Mouse (Mus musculus): ENCODE measurements around the gene Pax8. TPM values are rescaled to one million over a fixed set of nuclear protein-coding genes. Genes with fewer than 3 reads are reported as not detected.
A peak's percentile ranks its signal among the peaks of the same experiment; 100 is the strongest.

Gene Pax8
- 0.43 and 0.56 TPM in 2 replicates for polyA plus RNA-seq (2016; fragmentation: Nextera tagmentation; extraction: Ambion mirVana)

DNA sequence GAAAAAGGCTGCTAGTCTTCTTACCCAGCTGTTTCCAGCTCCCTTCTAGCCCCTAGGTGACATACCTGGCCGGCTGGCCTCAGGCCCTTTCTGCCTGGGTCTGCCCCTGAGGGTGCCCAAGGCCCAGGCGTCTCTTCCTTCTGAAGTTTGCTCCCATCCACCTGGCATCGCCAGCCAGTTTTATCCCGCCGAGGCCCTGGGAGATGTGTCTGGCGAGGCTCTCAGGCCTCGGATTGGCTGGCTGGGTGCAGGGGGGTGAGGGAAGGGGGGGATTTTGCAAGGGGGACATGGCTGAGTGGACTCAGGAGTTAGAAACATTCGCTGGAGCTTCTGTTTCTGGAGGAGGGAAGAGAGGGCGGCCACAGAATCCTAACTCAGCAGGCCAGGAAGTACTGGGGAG is at the start of gene Pax8:
TSS of gene Pax8 (minus strand) at position 180 of the 400 bp plus-strand sequence.
- WGBS: 11% methylated on average over 9 of the region's 9 CpGs
- H3K36me3 ChIP-seq (replicated peaks): no peaks in the 10 kb centered on the region
- H3K4me1 ChIP-seq: peaks cover 50% of the 10 kb centered on the region
- no peak for DNase-seq (ENCODE audit: extremely low spot score, low spot score)
- H3K9me3 ChIP-seq: no peaks in the 10 kb centered on the region
- H3K27ac ChIP-seq: no peak within 1 kb of the TSS
- peaks cover 94% of the 10 kb centered on the region for H3K27me3 ChIP-seq (ENCODE audit: poor library complexity, severe bottlenecking)
- peak within 1 kb of the TSS; percentile 48 for H3K4me3 ChIP-seq

DNA sequence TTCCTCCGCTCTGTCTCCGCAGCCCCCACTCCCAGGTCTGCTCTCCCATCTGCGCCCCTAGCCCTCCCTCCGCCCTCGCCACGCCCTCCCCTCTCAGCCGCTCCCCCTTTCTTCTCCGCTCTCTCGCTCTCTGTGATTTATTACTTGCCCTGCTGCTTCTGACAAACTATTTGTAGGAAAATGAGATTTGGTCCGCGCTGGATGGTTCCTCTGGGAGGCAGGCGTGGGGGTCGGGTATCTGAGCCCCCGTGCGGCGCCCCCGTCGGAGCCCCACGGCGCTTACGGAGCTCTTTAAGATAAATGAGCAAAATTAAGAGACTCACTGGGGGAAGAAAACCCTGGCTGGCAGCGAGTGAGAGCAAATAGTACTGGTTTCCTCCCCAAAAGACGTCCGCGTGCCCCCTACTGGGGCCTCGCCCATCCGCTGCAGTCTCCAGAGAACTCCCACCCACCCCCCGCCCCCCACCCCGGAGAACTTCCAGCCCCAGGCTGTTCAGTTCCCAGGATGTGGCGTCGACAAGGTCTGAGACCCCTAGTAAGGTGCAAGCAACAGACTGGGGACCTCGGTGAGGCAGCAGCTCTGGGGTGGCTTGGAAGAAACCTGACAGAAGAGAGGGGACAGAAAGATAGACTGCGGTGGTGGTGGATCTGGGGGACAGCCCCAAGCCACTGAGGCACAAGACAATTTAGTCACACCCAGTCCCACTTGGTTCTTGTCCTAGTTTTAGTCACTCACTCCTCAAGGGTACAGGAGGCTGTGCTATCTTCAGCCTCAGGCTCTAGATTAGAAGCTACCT is 46.2 kb upstream of the Pax8 start:
- under 1% methylated on average over 33 of the region's 33 CpGs for WGBS
- H3K36me3 ChIP-seq (replicated peaks): no peaks in the 10 kb centered on the region
- peak overlapping the region; percentile 62 for H3K4me3 ChIP-seq
- peaks cover 15% of the 10 kb centered on the region for H3K4me1 ChIP-seq
- no peaks in the 10 kb centered on the region for H3K9me3 ChIP-seq
- DNase-seq (ENCODE audit: extremely low spot score, low spot score): peak; percentile 71
- H3K27ac ChIP-seq: peak overlapping the region; percentile 83
- H3K27me3 ChIP-seq (ENCODE audit: poor library complexity, severe bottlenecking): peaks cover 39% of the 10 kb centered on the region

GRCm38 (mm10) chr2:24520576-24521272 is 45.3 kb upstream of the Pax8 start:
- Histone ChIP-seq H3K4me3 (peak overlapping the region; percentile 62), H3K27me3 (ENCODE audit: poor library complexity, severe bottlenecking) (peaks cover 39% of the 10 kb centered on the region), H3K27ac (peak overlapping the region; percentile 83), H3K36me3 (replicated peaks) (no peaks in the 10 kb centered on the region), H3K9me3 (no peaks in the 10 kb centered on the region), H3K4me1 (peaks cover 15% of the 10 kb centered on the region)
- WGBS: 41% methylated on average over 9 of the region's 9 CpGs
- DNase-seq (ENCODE audit: extremely low spot score, low spot score): no peak

DNA sequence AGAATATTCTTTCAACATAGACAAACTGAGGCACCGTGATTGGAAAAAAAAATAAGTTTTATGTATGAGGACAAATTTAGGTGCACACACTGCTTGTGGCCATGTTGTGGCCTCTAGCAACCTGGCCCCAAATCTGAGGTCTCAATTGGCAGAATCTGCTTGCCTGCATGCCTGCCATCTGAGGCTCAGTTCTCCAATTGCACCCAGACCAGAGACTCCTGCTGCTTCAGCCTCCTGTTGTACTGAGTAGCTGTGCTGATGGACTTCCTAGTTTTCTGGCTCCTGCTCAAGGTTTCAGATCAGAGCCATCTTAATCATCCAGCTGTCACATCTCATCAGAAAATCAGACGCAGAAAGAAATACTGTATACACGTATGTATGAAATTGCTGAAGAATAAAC is 41.5 kb upstream of the Pax8 start:
- Histone ChIP-seq H3K4me3 (no peak overlapping the region), H3K4me1 (peaks cover 12% of the 10 kb centered on the region), H3K9me3 (no peaks in the 10 kb centered on the region), H3K27me3 (ENCODE audit: poor library complexity, severe bottlenecking) (peaks cover 20% of the 10 kb centered on the region), H3K36me3 (replicated peaks) (no peaks in the 10 kb centered on the region), H3K27ac (no peak overlapping the region)
- 90% methylated on average over 3 of the region's 3 CpGs for WGBS
- no peak for DNase-seq (ENCODE audit: extremely low spot score, low spot score)

GRCm38 (mm10) chr2:24507359-24507758 is 32.0 kb upstream of the Pax8 start:
- H3K27me3 ChIP-seq (ENCODE audit: poor library complexity, severe bottlenecking): peaks cover 29% of the 10 kb centered on the region

DNA sequence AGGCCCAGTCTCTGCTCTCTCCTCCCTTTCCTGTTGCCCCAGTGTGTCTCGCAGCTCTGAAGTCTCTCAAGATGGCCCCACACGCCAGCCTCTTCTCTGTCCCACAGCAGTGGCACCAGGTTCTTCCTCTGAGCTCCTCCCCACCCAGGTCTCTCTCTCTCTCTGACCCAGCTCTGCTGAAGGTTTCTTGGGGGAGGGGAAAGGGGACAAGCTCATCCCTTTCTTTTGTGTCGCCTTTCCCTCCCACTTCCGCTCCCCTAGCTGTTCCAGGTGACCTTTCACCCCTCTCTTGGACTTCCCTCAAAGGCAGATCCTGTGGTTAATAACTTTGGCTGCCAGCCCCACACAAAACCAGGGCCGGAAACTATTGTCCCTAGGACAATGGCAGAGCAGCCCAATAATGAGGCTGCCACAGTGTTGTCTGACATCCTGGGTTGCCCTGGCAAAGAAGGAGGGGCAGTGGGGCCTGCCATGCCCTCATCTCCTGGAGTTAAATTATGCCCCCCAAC is 27.6 kb upstream of the Pax8 start:
- peak; percentile 65 for DNase-seq (ENCODE audit: extremely low spot score, low spot score)
- no peaks in the 10 kb centered on the region for H3K9me3 ChIP-seq
- peak overlapping the region; percentile 69 for H3K27ac ChIP-seq
- WGBS: 22% methylated on average over 5 of the region's 5 CpGs
- H3K4me1 ChIP-seq: peaks cover 24% of the 10 kb centered on the region
- peak overlapping the region; percentile 19; the same call in 1 of the 2 replicates for H3K4me3 ChIP-seq
- H3K27me3 ChIP-seq (ENCODE audit: poor library complexity, severe bottlenecking): peaks cover 39% of the 10 kb centered on the region
- no peaks in the 10 kb centered on the region for H3K36me3 ChIP-seq (replicated peaks)

More at GRCm38 (mm10) chr2:24507359-24507758, 32.0 kb upstream of the Pax8 start:
- Histone ChIP-seq H3K9me3 (no peaks in the 10 kb centered on the region), H3K36me3 (replicated peaks) (no peaks in the 10 kb centered on the region), H3K4me3 (no peak overlapping the region), H3K27ac (no peak overlapping the region), H3K4me1 (peaks cover 16% of the 10 kb centered on the region)
- 93% methylated on average over 3 of the region's 3 CpGs for WGBS
- no peak for DNase-seq (ENCODE audit: extremely low spot score, low spot score)

DNA sequence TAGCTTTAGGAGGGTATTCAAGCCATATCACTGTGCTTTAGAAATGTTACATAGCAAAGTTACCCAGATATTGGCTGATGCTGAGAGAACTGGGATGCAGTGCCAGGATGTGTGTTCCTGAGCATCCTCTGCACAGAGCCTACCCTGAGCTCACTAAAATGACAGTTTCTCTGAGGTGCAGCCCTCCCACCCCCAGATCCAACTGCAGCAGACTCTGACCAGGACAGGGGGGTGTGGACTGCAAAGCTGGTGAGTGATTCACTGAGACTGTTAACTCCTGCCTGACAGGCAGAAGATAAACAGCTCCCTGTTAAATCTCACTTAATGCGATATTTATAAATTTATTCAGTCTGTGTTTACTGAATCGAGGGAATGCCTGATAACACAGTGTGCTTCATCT is 25.5 kb upstream of the Pax8 start:
- Histone ChIP-seq H3K4me1 (peaks cover 24% of the 10 kb centered on the region), H3K4me3 (no peak overlapping the region), H3K27me3 (ENCODE audit: poor library complexity, severe bottlenecking) (peaks cover 37% of the 10 kb centered on the region), H3K36me3 (replicated peaks) (no peaks in the 10 kb centered on the region), H3K9me3 (no peaks in the 10 kb centered on the region), H3K27ac (no peak overlapping the region)
- no peak for DNase-seq (ENCODE audit: extremely low spot score, low spot score)
- 93% methylated on average over 2 of the region's 2 CpGs for WGBS

- no peak overlapping the region for H3K27ac ChIP-seq
- H3K36me3 ChIP-seq (replicated peaks): no peaks in the 10 kb centered on the region
- H3K9me3 ChIP-seq: no peaks in the 10 kb centered on the region
- no peak for DNase-seq (ENCODE audit: extremely low spot score, low spot score)
- no peak overlapping the region for H3K4me3 ChIP-seq
- 50% methylated on average over 6 of the region's 6 CpGs for WGBS
- H3K27me3 ChIP-seq (ENCODE audit: poor library complexity, severe bottlenecking): no peaks in the 10 kb centered on the region
- no peaks in the 10 kb centered on the region for H3K4me1 ChIP-seq
Measured at GRCm38 (mm10) chr2:24490564-24490963, 15.2 kb upstream of the Pax8 start.

GRCm38 (mm10) chr2:24488660-24489059 is 13.3 kb upstream of the Pax8 start:
- DNase-seq (ENCODE audit: extremely low spot score, low spot score): no peak
- WGBS: 70% methylated on average over 3 of the region's 3 CpGs
- H3K27ac ChIP-seq: no peak overlapping the region
- H3K9me3 ChIP-seq: no peaks in the 10 kb centered on the region
- H3K36me3 ChIP-seq (replicated peaks): no peaks in the 10 kb centered on the region
- no peaks in the 10 kb centered on the region for H3K4me1 ChIP-seq
- H3K4me3 ChIP-seq: no peak overlapping the region
- no peaks in the 10 kb centered on the region for H3K27me3 ChIP-seq (ENCODE audit: poor library complexity, severe bottlenecking)

GRCm38 (mm10) chr2:24487056-24487825 is 11.8 kb upstream of the Pax8 start:
- H3K4me3 ChIP-seq: no peak overlapping the region
- H3K27me3 ChIP-seq (ENCODE audit: poor library complexity, severe bottlenecking): no peaks in the 10 kb centered on the region
- H3K27ac ChIP-seq: no peak overlapping the region
- H3K9me3 ChIP-seq: no peaks in the 10 kb centered on the region
- no peaks in the 10 kb centered on the region for H3K4me1 ChIP-seq
- 78% methylated on average over 4 of the region's 4 CpGs for WGBS
- no peaks in the 10 kb centered on the region for H3K36me3 ChIP-seq (replicated peaks)
- DNase-seq (ENCODE audit: extremely low spot score, low spot score): no peak

GRCm38 (mm10) chr2:24485398-24485797 is 10.0 kb upstream of the Pax8 start:
- Histone ChIP-seq H3K4me3 (no peak overlapping the region), H3K27me3 (ENCODE audit: poor library complexity, severe bottlenecking) (peaks cover 8% of the 10 kb centered on the region), H3K4me1 (no peaks in the 10 kb centered on the region), H3K36me3 (replicated peaks) (no peaks in the 10 kb centered on the region), H3K27ac (no peak overlapping the region), H3K9me3 (no peaks in the 10 kb centered on the region)
- WGBS: 92% methylated on average over 4 of the region's 4 CpGs
- no peak for DNase-seq (ENCODE audit: extremely low spot score, low spot score)

- WGBS: 71% methylated on average over 2 of the region's 2 CpGs
- H3K4me3 ChIP-seq: no peak overlapping the region
- H3K9me3 ChIP-seq: no peaks in the 10 kb centered on the region
- peaks cover 27% of the 10 kb centered on the region for H3K4me1 ChIP-seq
- H3K27me3 ChIP-seq (ENCODE audit: poor library complexity, severe bottlenecking): peaks cover 56% of the 10 kb centered on the region
- H3K27ac ChIP-seq: no peak overlapping the region
- DNase-seq (ENCODE audit: extremely low spot score, low spot score): no peak
- H3K36me3 ChIP-seq (replicated peaks): no peaks in the 10 kb centered on the region
Measured at GRCm38 (mm10) chr2:24479906-24480305, 4.5 kb upstream of the Pax8 start.

Data from forebrain, embryonic 10.5 days (tissue).